Mouse (Mus musculus) frontal cortex, postnatal 14 days (tissue): ENCODE measurements around the gene Cmya5.
A peak's percentile ranks its signal among the peaks of the same experiment; 100 is the strongest.
"Not testable (repeated sequence)": the region's sequence is repeated elsewhere in the genome, so short reads cannot be mapped to it uniquely, and the experiment has no call there.

Experiments used
- DNase-seq, 2 experiments: peaks; one replicate each; pipeline ENCODE4 v3.0.0; 2022; ENCODE audit warnings: low spot score in 2 of 2

Cmya5 gene

GRCm38 (mm10) chr13:93144336-93145167 is at the start of gene Cmya5:
Cmya5 (minus strand) TSS chr13:93144724.
- DNase-seq, result peak; percentile 74 to 77

GRCm38 (mm10) chr13:93192646-93193026 is 48.1 kb upstream of the Cmya5 start:
- no peak for DNase-seq

GRCm38 (mm10) chr13:93191831-93192645 is 47.5 kb upstream of the Cmya5 start, which contains the start of gene Tent2:
Tent2 (minus strand) TSS chr13:93192385.
- peak; percentile 87 to 91 for DNase-seq

DNA sequence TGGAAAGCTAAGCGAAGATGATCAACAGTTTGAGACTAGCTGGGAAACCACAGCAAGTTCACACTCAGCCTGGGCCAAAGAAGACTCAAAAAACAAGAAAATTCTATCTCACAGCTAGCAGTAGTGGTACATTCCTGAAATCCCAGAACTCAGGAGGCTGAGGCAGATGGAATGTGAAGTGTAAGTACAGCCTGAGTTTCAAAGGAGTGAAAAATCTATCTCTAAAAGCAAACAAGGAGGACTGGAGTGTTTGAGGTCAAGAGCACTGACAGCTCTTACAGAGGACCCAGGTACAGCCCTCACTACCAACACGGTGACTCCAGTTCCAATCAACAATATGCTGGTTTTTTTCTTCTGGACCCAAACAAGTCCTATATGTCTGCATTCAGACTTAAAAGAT is 44.9 kb upstream of the Cmya5 start:
- no peak for DNase-seq

- DNase-seq, result no peak
Observed at GRCm38 (mm10) chr13:93188738-93189137, 44.2 kb upstream of the Cmya5 start.

- DNase-seq, result not testable (repeated sequence)
Observed at GRCm38 (mm10) chr13:93187792-93188191, 43.3 kb upstream of the Cmya5 start.

GRCm38 (mm10) chr13:93180351-93180750 is 35.8 kb upstream of the Cmya5 start:
- DNase-seq, result no peak

GRCm38 (mm10) chr13:93179522-93179921 is 35.0 kb upstream of the Cmya5 start:
- DNase-seq, result no peak

DNA sequence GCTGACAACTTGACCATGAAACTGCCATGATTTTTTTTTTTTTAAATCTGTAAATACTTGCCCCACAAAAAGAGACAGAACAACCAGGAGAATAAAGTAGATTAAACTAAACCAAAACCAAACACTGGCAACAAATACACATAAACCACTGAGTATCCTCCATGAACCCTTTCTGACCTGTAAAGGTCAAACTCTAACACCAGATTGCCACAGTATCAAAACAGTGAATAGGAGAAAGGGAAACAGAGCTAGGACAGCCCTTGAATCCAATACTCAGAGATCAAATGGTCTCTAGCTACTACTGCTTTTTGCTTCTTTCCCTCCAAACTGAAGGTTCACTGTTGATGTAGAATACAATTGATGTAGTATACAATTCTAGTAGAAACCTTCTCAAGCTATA is 33.0 kb upstream of the Cmya5 start:
- no peak for DNase-seq

GRCm38 (mm10) chr13:93163303-93163702 is 18.8 kb upstream of the Cmya5 start:
- no peak for DNase-seq

- no peak for DNase-seq
Observed at GRCm38 (mm10) chr13:93162456-93162855, 17.9 kb upstream of the Cmya5 start.

GRCm38 (mm10) chr13:93158261-93158660 is 13.7 kb upstream of the Cmya5 start:
- DNase-seq, result no peak

DNA sequence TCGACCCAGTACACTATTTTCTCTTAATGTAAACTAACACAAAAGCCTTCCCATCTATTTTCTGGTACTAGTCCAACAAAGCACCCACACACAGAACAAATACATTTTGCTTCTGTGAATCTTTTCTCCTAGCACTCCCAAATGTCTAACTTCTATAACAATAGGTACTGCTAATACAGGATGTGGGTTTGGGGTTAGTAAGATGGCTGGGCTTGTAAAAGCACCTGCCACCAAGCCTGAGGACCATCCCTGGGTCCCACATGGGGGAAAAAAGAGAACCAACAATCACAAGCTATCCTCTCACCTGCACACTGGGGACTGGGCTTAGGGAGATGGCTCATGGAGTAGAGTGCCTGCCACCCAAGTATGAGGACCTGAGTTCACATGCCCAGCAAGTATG is 8.8 kb upstream of the Cmya5 start:
- no peak for DNase-seq

DNA sequence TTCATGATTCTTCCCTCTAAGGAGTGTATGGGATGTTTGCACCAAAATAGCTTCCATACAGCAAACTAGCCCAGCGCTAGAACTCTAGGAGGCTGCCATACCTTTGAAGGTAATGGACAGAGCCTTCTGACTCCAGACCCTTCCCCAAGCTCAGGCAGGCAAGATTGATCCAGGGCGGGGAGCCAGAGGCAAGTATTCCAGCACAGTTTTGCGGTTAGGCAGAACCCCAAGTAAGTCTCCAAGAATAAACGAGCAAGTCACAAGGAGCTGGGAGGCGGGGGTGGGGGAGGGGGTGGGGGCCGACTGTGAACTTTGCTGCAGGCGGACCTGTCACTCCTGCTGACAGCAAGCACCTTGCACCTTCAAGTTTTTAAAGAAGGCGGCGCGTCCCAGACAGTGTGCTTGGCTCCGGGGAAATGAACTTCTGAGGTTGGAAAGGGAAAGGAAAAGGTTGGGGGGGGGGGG is 673 bp downstream of the Cmya5 start:
- DNase-seq, result no peak

DNA sequence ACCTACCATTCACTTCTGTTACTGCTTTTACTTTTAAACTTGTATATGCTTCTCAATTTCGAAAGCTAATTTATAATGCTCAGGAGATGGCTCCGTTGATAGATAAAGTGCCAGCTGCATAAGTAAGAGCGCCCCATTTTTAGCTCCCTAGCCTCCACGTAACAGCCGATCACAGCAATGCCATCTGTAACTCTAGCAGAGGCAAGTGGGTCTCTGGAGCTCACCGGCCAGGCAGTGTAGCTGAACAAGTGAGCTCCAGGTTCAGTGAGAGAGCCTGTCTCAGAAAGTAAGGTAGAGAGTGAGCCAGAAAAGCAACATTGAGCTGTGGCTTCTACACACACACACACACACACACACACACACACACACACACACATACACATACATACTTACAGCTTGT is 3.3 kb downstream of the Cmya5 start:
- no peak for DNase-seq

DNA sequence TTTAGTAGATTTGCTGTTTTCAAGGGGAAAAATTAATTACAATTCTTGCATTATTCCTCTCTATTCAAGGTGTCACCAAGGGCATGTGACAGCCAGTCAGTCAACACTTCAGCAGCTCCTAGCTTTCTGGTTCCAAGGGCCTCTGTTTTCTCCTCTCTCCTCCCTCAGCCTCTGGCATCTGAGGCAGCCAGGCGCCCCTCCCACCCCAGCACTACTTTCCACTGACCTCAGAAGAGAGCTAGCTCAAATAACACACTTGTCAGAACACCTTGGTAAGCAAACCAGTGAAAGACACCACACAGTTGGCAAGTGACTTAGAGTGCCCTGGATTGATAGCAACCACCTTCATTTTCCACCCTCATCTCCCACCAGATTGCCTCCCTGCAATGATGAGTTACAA is 6.5 kb downstream of the Cmya5 start:
- DNase-seq, result no peak

DNA sequence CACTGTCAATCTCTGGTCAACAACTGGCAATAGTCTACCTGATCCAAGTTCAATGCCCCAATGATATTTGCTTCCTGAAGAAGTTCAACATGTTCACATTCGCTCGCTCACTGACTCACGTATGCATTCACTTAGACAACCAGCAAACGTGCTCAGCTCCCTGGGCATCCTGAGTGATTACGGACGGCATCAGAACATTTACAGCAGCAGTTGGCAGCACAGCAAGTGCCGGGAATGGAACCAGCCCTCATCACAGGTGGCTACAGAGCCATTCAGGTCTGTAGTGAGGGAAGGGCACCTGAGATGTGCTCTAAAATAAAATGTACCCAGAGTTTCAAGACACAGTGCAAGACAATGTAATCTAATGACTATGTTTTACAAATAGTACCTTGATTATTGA is 7.4 kb downstream of the Cmya5 start:
- no peak for DNase-seq

DNA sequence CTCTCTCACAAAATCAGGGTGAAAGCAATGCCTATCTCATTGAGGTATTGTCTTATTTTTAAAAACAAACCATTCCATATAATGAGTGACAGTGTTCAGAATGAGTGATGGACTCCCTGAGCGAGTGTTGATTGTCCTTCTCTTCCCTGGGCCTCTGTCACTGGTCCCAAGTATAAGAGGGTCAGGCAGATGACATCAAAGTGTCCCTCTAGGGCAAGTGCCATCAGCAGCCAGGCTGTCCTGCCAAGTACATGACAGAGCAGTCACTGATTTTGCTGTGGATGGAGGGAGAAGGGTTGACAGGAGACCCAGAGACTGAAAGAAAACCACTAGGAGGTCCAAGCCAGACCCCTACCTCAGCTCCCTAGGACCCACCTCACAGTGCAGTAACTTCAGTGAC is 8.3 kb downstream of the Cmya5 start:
- DNase-seq, result no peak

DNA sequence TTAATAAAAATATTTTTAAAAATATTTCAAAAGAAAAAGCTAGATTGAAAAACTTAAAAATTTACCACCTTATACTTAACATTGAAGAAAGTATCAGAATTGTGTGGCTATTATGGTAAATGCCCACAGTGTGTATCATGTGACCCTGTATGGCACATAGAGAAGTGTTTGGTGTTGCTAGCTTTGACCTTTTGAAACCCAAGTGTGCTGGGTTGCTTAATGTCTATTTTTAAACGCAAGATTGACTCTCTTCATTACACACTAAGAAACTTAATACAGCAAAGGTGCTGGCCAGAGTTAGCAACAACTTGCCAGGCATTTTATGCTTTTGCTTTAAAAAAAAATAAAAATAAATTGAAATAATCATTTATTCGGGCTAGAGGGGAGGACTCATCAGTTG is 9.0 kb downstream of the Cmya5 start:
- DNase-seq, result no peak

GRCm38 (mm10) chr13:93130674-93131073 is 13.8 kb downstream of the Cmya5 start:
- no peak for DNase-seq

- DNase-seq, result no peak
Observed at GRCm38 (mm10) chr13:93128961-93129360, 15.6 kb downstream of the Cmya5 start.

DNA sequence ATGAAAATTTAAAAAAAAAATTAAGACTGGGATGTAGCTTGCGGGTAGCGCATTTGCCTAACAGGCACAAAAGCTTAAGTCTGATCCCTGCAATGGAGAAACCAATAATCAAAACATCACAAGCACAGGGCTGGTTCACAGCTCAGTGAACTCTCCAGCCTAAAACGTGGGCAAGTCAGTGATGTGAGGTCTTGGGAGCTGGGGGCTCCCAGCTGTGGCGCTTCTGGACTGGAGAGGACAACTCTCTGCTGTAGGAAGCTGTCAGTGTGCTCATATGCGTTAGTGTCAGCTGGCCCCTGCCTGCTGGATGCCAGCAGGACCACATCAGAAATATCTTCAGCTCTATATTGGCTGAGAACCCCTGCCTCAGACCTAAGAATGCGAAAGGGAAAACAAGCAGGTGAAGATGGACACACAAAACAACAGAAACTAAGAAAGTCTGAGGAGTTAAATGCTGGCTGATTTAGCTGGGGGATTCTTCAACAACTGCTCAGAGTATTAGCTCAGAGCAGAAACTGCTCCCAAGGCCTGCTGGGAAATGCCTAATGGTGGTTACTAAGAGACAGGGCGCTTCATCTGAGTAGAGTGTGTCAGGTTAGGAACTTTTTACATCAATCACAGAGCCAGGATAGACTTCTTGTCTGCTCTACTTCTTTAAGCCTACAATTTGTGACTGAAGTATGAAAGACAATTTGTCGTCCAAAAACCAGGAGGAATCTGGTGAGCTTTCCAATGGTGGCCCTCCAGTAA is 16.2 kb downstream of the Cmya5 start:
- DNase-seq, result no peak
